Mouse (Mus musculus) myocyte (in vitro differentiated cells): Measurements from ENCODE around the gene Shisa6.

Source experiments
- E2F4 ChIP-seq: IDR thresholded peaks from one replicate; pipeline ENCODE4 v1.6.1; 2011; ENCODE audit warnings: mild to moderate bottlenecking, control low read depth, moderate library complexity; ENCODE audit not compliant: insufficient read depth
- MAX ChIP-seq: IDR thresholded peaks from one replicate; pipeline ENCODE4 v1.6.1; 2011; ENCODE audit warnings: low read depth, mild to moderate bottlenecking, control low read depth
- MYOD1 ChIP-seq, 3 experiments: IDR thresholded peaks; one replicate each; pipeline ENCODE4 v1.6.1; 2011; ENCODE audit warnings: control low read depth in 2 of 3, low read depth in 2 of 3, mild to moderate bottlenecking in 2 of 3, moderate library complexity in 1 of 3; ENCODE audit not compliant: insufficient read length in 2 of 3, control insufficient read depth in 1 of 3
- MYOG ChIP-seq, 3 experiments: IDR thresholded peaks; one replicate each; pipeline ENCODE4 v1.6.1; 2011; ENCODE audit warnings: control low read depth in 2 of 3, low read depth in 2 of 3, mild to moderate bottlenecking in 2 of 3; ENCODE audit not compliant: insufficient read length in 2 of 3, control insufficient read depth in 1 of 3, insufficient read depth in 1 of 3
- POLR2A ChIP-seq: IDR thresholded peaks from one replicate; pipeline ENCODE4 v1.6.1; 2011; ENCODE audit warnings: low read depth, mild to moderate bottlenecking, control low read depth, moderate library complexity; ENCODE audit not compliant: insufficient read length
- POLR2AphosphoS2 ChIP-seq: IDR thresholded peaks from one replicate; pipeline ENCODE4 v1.6.1; 2011; ENCODE audit warnings: low read depth, control low read depth; ENCODE audit not compliant: insufficient read length
- REST ChIP-seq: IDR thresholded peaks from one replicate; pipeline ENCODE4 v1.6.1; 2011; ENCODE audit warnings: mild to moderate bottlenecking, control low read depth, moderate library complexity; ENCODE audit not compliant: insufficient read depth, insufficient read length
- TCF3 ChIP-seq: IDR thresholded peaks from one replicate; pipeline ENCODE4 v1.6.1; 2011; ENCODE audit warnings: low read depth, control low read depth; ENCODE audit not compliant: insufficient read length
- USF1 ChIP-seq: IDR thresholded peaks from one replicate; pipeline ENCODE4 v1.6.1; 2011; ENCODE audit warnings: low read depth, mild to moderate bottlenecking, control low read depth, moderate library complexity

GRCm38 (mm10) chr11:66496235-66496634, 29.5 kb downstream of the Shisa6 start:
- TF ChIP-seq POLR2AphosphoS2 (no peak), POLR2A (no peak), USF1 (no peak), MYOG (IDR thresholded peaks at IDR 0.05; ENCODE audit: control insufficient read depth in 1 of 3, insufficient read depth in 1 of 3, insufficient read length in 2 of 3, low read depth in 2 of 3) (no peak), MAX (no peak), TCF3 (no peak), REST (no peak), E2F4 (no peak), MYOD1 (IDR thresholded peaks at IDR 0.05; ENCODE audit: control insufficient read depth in 1 of 3, insufficient read length in 2 of 3, low read depth in 2 of 3) (no peak)
